9 mouse cellular contexts compared by ENCODE assay signal in the genomic region with DNA sequence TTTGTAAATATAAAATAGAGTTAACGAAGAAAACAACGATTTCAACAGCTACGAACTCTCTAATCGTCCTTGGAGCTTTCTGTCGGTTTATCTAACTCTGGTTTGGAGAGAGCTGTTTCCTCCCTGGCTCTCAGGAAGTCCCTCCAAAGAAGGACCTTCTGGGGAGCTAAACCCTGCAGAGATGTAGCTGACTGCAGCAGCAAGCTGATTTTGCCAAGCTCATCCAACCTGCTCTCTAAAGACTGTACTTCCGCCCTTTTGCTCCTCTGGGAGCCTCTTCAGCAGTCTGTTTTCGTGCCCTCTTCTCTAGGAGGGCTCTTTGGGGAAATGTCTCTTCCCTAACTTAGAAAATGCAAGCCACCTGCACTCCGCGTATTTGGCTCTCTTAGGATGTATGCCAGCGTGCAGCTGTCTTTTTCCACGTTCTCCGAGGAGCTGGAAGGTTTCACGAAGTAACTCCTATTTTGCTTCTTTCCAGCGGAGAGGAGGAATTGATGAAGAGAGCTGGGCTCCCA.
DNase-seq lines count a peak whose midpoint lies in the region; ATAC-seq and TF ChIP-seq lines count a peak whose summit lies in the region.
"Had no signal": no experiment of that assay in that cellular context is flagged by ENCODE, and none has a peak within 500 bp of the region (broad histone marks: within the 10 kb centered on the region; RNA-seq: fewer than 3 reads in every experiment).

No protein-coding gene starts in this region.

- no peaks in the 10 kb centered on the region for H3K4me1 ChIP-seq in cerebellum, adult 2 months (ENCODE audit: control insufficient read depth, insufficient read depth, low read length)
- peaks cover 4% of the 10 kb centered on the region; the same call in 1 of the 2 replicates for H3K4me1 ChIP-seq in kidney, embryonic 15.5 days
- H3K4me1 ChIP-seq: megakaryocyte, embryonic 14.5 days had no signal

- no peaks in the 10 kb centered on the region for H3K9me3 ChIP-seq in kidney, embryonic 15.5 days (replicated peaks)
- H3K9me3 ChIP-seq: megakaryocyte, embryonic 14.5 days had no signal

- DNase-seq in cerebellum, adult 2 months = peak; percentile 13 to 14
- no peak for DNase-seq in cerebellum, postnatal 4 days (ENCODE audit: low spot score in 2 of 2)
- DNase-seq in kidney, postnatal 14 days = no peak
- peak; percentile 25 to 35 for DNase-seq in cerebellum, postnatal 25 days
- peak; percentile 20 to 44 for DNase-seq in left cerebral cortex, postnatal 25 days (ENCODE audit: low spot score in 2 of 2)
- DNase-seq in urinary bladder, postnatal 36 days (ENCODE audit: low spot score in 2 of 2) = no peak
- no peak for DNase-seq in spleen, adult 18-20 months

- no peaks in the 10 kb centered on the region for H3K27me3 ChIP-seq in cerebellum, adult 2 months (ENCODE audit: control insufficient read depth, insufficient read depth, low read length)
- no peaks in the 10 kb centered on the region for H3K27me3 ChIP-seq in kidney, embryonic 15.5 days
- H3K27me3 ChIP-seq: megakaryocyte, embryonic 14.5 days had no signal

- no peaks in the 10 kb centered on the region for H3K36me3 ChIP-seq in kidney, embryonic 15.5 days

- H3K27ac ChIP-seq in cerebellum, adult 2 months (ENCODE audit: insufficient read depth, low read length) = no peak overlapping the region
- H3K27ac ChIP-seq in kidney, embryonic 15.5 days = no peak overlapping the region

- H3K4me2 ChIP-seq in kidney, embryonic 15.5 days = peak overlapping the region; percentile 12; the same call in 1 of the 2 replicates

- H3K9ac ChIP-seq in kidney, embryonic 15.5 days = no peak overlapping the region

- TF ChIP-seq CTCF in cerebellum, adult 2 months (IDR thresholded peaks at IDR 0.05; ENCODE audit: borderline replicate concordance, insufficient read depth, low read depth, low read length) = no peak

- TF ChIP-seq POLR2A in cerebellum, adult 2 months (IDR thresholded peaks at IDR 0.05; ENCODE audit: borderline replicate concordance, insufficient read depth, low read length) = no peak

- no peak for ATAC-seq in kidney, embryonic 15.5 days (replicated peaks; ENCODE audit: low FRiP score)

- WGBS in cerebellum, adult 2 months = 20% methylated on average over 14 of the region's 14 CpGs
- 48% methylated on average over 14 of the region's 14 CpGs for WGBS in kidney, embryonic 15.5 days

- intact Hi-C loops in left cerebral cortex, postnatal 25 days (cut with DNase I) = no loop called here

- peak overlapping the region; percentile 5 for H3K4me3 ChIP-seq in cerebellum, adult 2 months (replicated peaks; ENCODE audit: insufficient read depth, low read depth, low read length)
- H3K4me3 ChIP-seq in kidney, embryonic 15.5 days (replicated peaks) = no peak overlapping the region
- H3K4me3 ChIP-seq: megakaryocyte, embryonic 14.5 days had no signal

Comparison
In these comparisons a context has a peak if more than half of its experiments do, and no peak if none do; other contexts are left out.
1. DNase-seq: peak in cerebellum, adult 2 months (2 of 2), cerebellum, postnatal 25 days (2 of 2) and left cerebral cortex, postnatal 25 days (2 of 2); none in cerebellum, postnatal 4 days (0 of 2), kidney, postnatal 14 days (single experiment), urinary bladder, postnatal 36 days (0 of 2) and spleen, adult 18-20 months (0 of 2).